Mouse (Mus musculus): ENCODE data around the gene Fbxo9. TPM values are rescaled to one million over a fixed set of nuclear protein-coding genes. Genes with fewer than 3 reads are reported as not detected.
A peak's percentile ranks its signal among the peaks of the same experiment; 100 is the strongest.

The Fbxo9 gene
- total and polyA plus RNA-seq, 3 experiments: 14.3 to 24.2 (median 18.3) TPM

- H3K79me2 ChIP-seq (replicated peaks; ENCODE audit: control insufficient read depth, extremely low read depth, insufficient read depth, poor library complexity, severe bottlenecking): no peaks in the 10 kb centered on the region
- dilution Hi-C loops (cut with MboI; ENCODE audit: extremely low pct_ligation_motif_present, extremely low pct_unique_long_range_greater_than_20kb, low sequenced_read_pairs) (no loop called here), in situ Hi-C loops (cut with MboI; ENCODE audit: low pct_ligation_motif_present, low pct_unique_long_range_greater_than_20kb, low sequenced_read_pairs) (no loop called here)
- TF ChIP-seq POLR2A (IDR thresholded peaks at IDR 0.05; ENCODE audit: low read depth, low read length) (0 out of 2 replicates have a peak, but pooled peaks have one; percentile 14), ZNF384 (IDR thresholded peaks at IDR 0.05; ENCODE audit: low read depth, low read length) (peak; percentile 10; the same call in 1 of the 2 replicates), CHD1 (IDR thresholded peaks at IDR 0.05; ENCODE audit: low read depth, low read length) (no peak), USF1 (IDR thresholded peaks at IDR 0.05; ENCODE audit: low read depth, low read length) (no peak), HCFC1 (IDR thresholded peaks at IDR 0.05; ENCODE audit: low read depth, low read length) (no peak), TBP (conservative IDR thresholded peaks at IDR 0.05; ENCODE audit: low read depth, low read length) (no peak), MAFK (IDR thresholded peaks at IDR 0.05; ENCODE audit: insufficient replicate concordance, low read length) (no peak), JUND (conservative IDR thresholded peaks at IDR 0.05; ENCODE audit: low read depth, low read length) (no peak), MXI1 (IDR thresholded peaks at IDR 0.05; ENCODE audit: low read depth, low read length) (no peak; the same call in 1 of the 2 replicates)
- H3K4me3 ChIP-seq (replicated peaks in 1 of 3; ENCODE audit: low read depth in 2 of 3, low read length in 2 of 3, poor library complexity in 1 of 3): peak overlapping the region; percentile 65 to 99 (median 86)
- H3K4me1 ChIP-seq (ENCODE audit: control insufficient read depth in 1 of 2, insufficient read depth in 2 of 2): peaks cover 5 to 42% of the 10 kb centered on the region in 2 experiments; a peak in 3 of 4 replicates
- H3K4me2 ChIP-seq (ENCODE audit: insufficient read depth, low read depth, poor library complexity, severe bottlenecking): 0 out of 2 replicates have a peak overlapping the region, but pooled peaks have one; percentile 12
- peaks cover 0 to 6% of the 10 kb centered on the region in 2 experiments for H3K36me3 ChIP-seq (replicated peaks in 1 of 2; ENCODE audit: control insufficient read depth in 1 of 2, insufficient read depth in 1 of 2, low read length in 1 of 2)
- no peaks in the 10 kb centered on the region for H3K9me3 ChIP-seq (replicated peaks; ENCODE audit: low read length)
- DNase-seq (ENCODE audit: extremely low read depth): no peak
- no peaks in the 10 kb centered on the region for H3K27me3 ChIP-seq (replicated peaks)
- peak overlapping the region; percentile 83 for H3K27ac ChIP-seq (ENCODE audit: insufficient read depth, low read depth)
- H3K9ac ChIP-seq (ENCODE audit: insufficient read depth, low read depth): peak overlapping the region; percentile 90
These were observed 4.6 kb upstream of the Fbxo9 start for GRCm38 (mm10) chr9:78113538-78113885.

- dilution Hi-C loops (cut with MboI; ENCODE audit: extremely low pct_ligation_motif_present, extremely low pct_unique_long_range_greater_than_20kb, low sequenced_read_pairs): no loop called here
- Histone ChIP-seq H3K4me3 (replicated peaks in 1 of 3; ENCODE audit: low read depth in 2 of 3, low read length in 2 of 3, poor library complexity in 1 of 3) (peak overlapping the region; percentile 65 to 99 (median 86)), H3K27me3 (replicated peaks) (no peaks in the 10 kb centered on the region), H3K79me2 (replicated peaks; ENCODE audit: control insufficient read depth, extremely low read depth, insufficient read depth, poor library complexity, severe bottlenecking) (no peaks in the 10 kb centered on the region), H3K9ac (ENCODE audit: insufficient read depth, low read depth) (peak overlapping the region; percentile 90), H3K27ac (ENCODE audit: insufficient read depth, low read depth) (peak overlapping the region; percentile 83), H3K36me3 (replicated peaks in 1 of 2; ENCODE audit: control insufficient read depth in 1 of 2, insufficient read depth in 1 of 2, low read length in 1 of 2) (peaks cover 0 to 3% of the 10 kb centered on the region in 2 experiments), H3K4me2 (ENCODE audit: insufficient read depth, low read depth, poor library complexity, severe bottlenecking) (peak overlapping the region; percentile 42; the same call in 1 of the 2 replicates), H3K9me3 (replicated peaks; ENCODE audit: low read length) (no peaks in the 10 kb centered on the region), H3K4me1 (ENCODE audit: control insufficient read depth in 1 of 2, insufficient read depth in 2 of 2) (peaks cover 5 to 42% of the 10 kb centered on the region in 2 experiments; a peak in 3 of 4 replicates)
- DNase-seq (ENCODE audit: extremely low read depth): peak; percentile 86
- in situ Hi-C loops (cut with MboI; ENCODE audit: low pct_ligation_motif_present, low pct_unique_long_range_greater_than_20kb, low sequenced_read_pairs): no loop called here
- TF ChIP-seq SIN3A (IDR thresholded peaks at IDR 0.05; ENCODE audit: low read length): 0 out of 2 replicates have a peak, but pooled peaks have one; percentile 47
- TF ChIP-seq IRF4 (IDR thresholded peaks at IDR 0.05; ENCODE audit: low read depth, low read length): peak; percentile 60
- peak; percentile 90; the same call in 1 of the 2 replicates for TF ChIP-seq NELFE (IDR thresholded peaks at IDR 0.05; ENCODE audit: low read depth, low read length)
- 0 out of 2 replicates have a peak, but pooled peaks have one; percentile 47 for TF ChIP-seq MAZ (IDR thresholded peaks at IDR 0.05; ENCODE audit: low read depth, low read length)
- peak; percentile 37; the same call in 1 of the 2 replicates for TF ChIP-seq ZC3H11A (IDR thresholded peaks at IDR 0.05; ENCODE audit: low read depth, low read length)
- TF ChIP-seq RAD21 (IDR thresholded peaks at IDR 0.05; ENCODE audit: low read depth, low read length): peak; percentile 88
- no peak for TF ChIP-seq TBP (conservative IDR thresholded peaks at IDR 0.05; ENCODE audit: low read depth, low read length)
- TF ChIP-seq ETS1 (conservative IDR thresholded peaks at IDR 0.05; ENCODE audit: low read depth, low read length): 0 out of 2 replicates have a peak, but pooled peaks have one; percentile 22
- TF ChIP-seq MAX (IDR thresholded peaks at IDR 0.05; ENCODE audit: low read length): no peak
- TF ChIP-seq BHLHE40 (IDR thresholded peaks at IDR 0.05; ENCODE audit: low read depth, low read length): peak; percentile 55; the same call in 1 of the 2 replicates
- TF ChIP-seq UBTF (IDR thresholded peaks at IDR 0.05; ENCODE audit: low read depth, low read length): peak; percentile 73; the same call in 1 of the 2 replicates
- no peak for TF ChIP-seq USF1 (IDR thresholded peaks at IDR 0.05; ENCODE audit: low read depth, low read length)
- no peak for TF ChIP-seq CHD1 (IDR thresholded peaks at IDR 0.05; ENCODE audit: low read depth, low read length)
- 0 out of 2 replicates have a peak, but pooled peaks have one; percentile 58 for TF ChIP-seq ZMIZ1 (IDR thresholded peaks at IDR 0.05; ENCODE audit: low read depth, low read length)
- TF ChIP-seq ELF1 (IDR thresholded peaks at IDR 0.05; ENCODE audit: low read depth, low read length): 0 out of 2 replicates have a peak, but pooled peaks have one; percentile 47
- TF ChIP-seq POLR2AphosphoS2 (IDR thresholded peaks at IDR 0.05; ENCODE audit: low read depth, low read length): no peak
- TF ChIP-seq PAX5 (IDR thresholded peaks at IDR 0.05; ENCODE audit: low read length): no peak
- TF ChIP-seq KAT2A (IDR thresholded peaks at IDR 0.05; ENCODE audit: insufficient replicate concordance, low read length): no peak
- TF ChIP-seq CTCF (conservative IDR thresholded peaks at IDR 0.05 in 1 of 2, IDR thresholded peaks at IDR 0.05 in 1 of 2; ENCODE audit: low read depth in 2 of 2, low read length in 2 of 2): peak in 1 of 2 experiments; percentile 100; a peak in 3 of 4 replicates
- peak; percentile 75; the same call in 1 of the 2 replicates for TF ChIP-seq MAFK (IDR thresholded peaks at IDR 0.05; ENCODE audit: insufficient replicate concordance, low read length)
- no peak for TF ChIP-seq CHD2 (IDR thresholded peaks at IDR 0.05; ENCODE audit: low read length)
- TF ChIP-seq E2F4 (IDR thresholded peaks at IDR 0.05; ENCODE audit: insufficient replicate concordance, low read depth, low read length): no peak
- TF ChIP-seq MEF2A (IDR thresholded peaks at IDR 0.05; ENCODE audit: borderline replicate concordance, low read depth, low read length): no peak; the same call in 1 of the 2 replicates
- no peak for TF ChIP-seq GABPA (IDR thresholded peaks at IDR 0.05; ENCODE audit: insufficient replicate concordance, low read depth, low read length)
These were observed 4.1 kb upstream of the Fbxo9 start for GRCm38 (mm10) chr9:78112770-78113537.

All from CH12.LX (cell line).